Mouse (Mus musculus): ENCODE measurements around the gene Slc35e3.
"Not testable (repeated sequence)": the region's sequence is repeated elsewhere in the genome, so short reads cannot be mapped to it uniquely, and the experiment has no call there.

DNA sequence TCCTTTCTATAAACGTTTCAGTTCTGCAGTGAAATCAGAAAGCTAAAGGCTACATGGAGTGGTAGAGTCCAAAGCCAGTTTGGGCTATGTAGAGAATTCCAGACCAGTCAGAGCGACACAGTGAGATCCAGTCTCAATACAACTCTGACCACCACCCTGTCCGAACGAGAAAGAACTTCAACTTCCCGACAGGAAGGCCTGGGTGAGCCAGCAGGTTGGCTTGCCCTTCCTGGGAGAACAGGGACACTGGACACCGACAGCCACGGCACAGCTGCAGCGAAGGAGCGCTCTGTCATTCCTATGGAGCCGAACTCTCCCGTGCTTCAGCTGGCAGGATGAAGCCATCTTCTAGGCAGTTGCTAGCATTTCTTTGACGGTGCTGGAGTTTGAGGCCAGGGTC, 10.8 kb downstream of the Slc35e3 start:
- TF ChIP-seq POLR2A, CTCF (IDR thresholded peaks at IDR 0.05; ENCODE audit: insufficient read depth, low read depth, low read length): not testable (repeated sequence)

All from olfactory bulb, adult 2 months (tissue).